Mouse (Mus musculus) lung, postnatal 0 days (tissue): Measurements from ENCODE around the gene Lrrk1. TPM values are rescaled to one million over a fixed set of nuclear protein-coding genes. Genes with fewer than 3 reads are reported as not detected.

Source experiments
- ATAC-seq: fragments of 200-750 bp; cut with Nextera tagmentation; 2 replicates; pipeline ENCODE4 v1.8.0; 2017; ENCODE audit warnings: moderate library complexity
- DNase-seq: peaks from one replicate; pipeline ENCODE4 v3.0.0-alpha.2; 2016; ENCODE audit warnings: low spot score
- H3K27ac ChIP-seq: fragments of 300-500 bp; sonication (generic); 2 replicates; pipeline ENCODE4 v1.5.1; 2014; ENCODE audit warnings: antibody characterized with exemption, mild to moderate bottlenecking, low read length, mixed read lengths
- H3K27me3 ChIP-seq: fragments of 300-500 bp; sonication (generic); replicated peaks from 2 replicates; pipeline ENCODE4 v1.6.1; 2014; ENCODE audit warnings: low read length, mixed read lengths; ENCODE audit not compliant: insufficient read depth
- H3K36me3 ChIP-seq: fragments of 300-500 bp; sonication (generic); 2 replicates; pipeline ENCODE4 v1.6.1; 2014; ENCODE audit warnings: low read length, mixed read lengths; ENCODE audit not compliant: insufficient read depth
- H3K4me1 ChIP-seq: fragments of 300-500 bp; sonication (generic); 2 replicates; pipeline ENCODE4 v1.6.1; 2014; ENCODE audit warnings: antibody characterized with exemption, low read depth, low read length, mixed read lengths; ENCODE audit not compliant: insufficient read depth
- H3K4me2 ChIP-seq: fragments of 300-500 bp; sonication (generic); replicated peaks from 2 replicates; pipeline ENCODE4 v1.6.1; 2014; ENCODE audit warnings: low read depth, mild to moderate bottlenecking, low read length, moderate library complexity, mixed read lengths
- H3K4me3 ChIP-seq: fragments of 300-500 bp; sonication (generic); 2 replicates; pipeline ENCODE4 v1.5.1; 2014; ENCODE audit warnings: low read depth, low read length
- H3K9ac ChIP-seq: fragments of 300-500 bp; sonication (generic); replicated peaks from 2 replicates; pipeline ENCODE4 v1.6.1; 2014; ENCODE audit warnings: low read depth, mild to moderate bottlenecking
- H3K9me3 ChIP-seq: fragments of 300-500 bp; sonication (generic); 2 replicates; pipeline ENCODE4 v1.6.1; 2016; ENCODE audit warnings: low read length, mixed read lengths
- CTCF ChIP-seq: IDR thresholded peaks from 2 replicates; pipeline ENCODE4 v1.5.1; 2016; ENCODE audit warnings: antibody characterized with exemption, mild to moderate bottlenecking
- EP300 ChIP-seq: IDR thresholded peaks from 2 replicates; pipeline ENCODE4 v1.6.1; 2016; ENCODE audit warnings: antibody characterized with exemption, mild to moderate bottlenecking, control low read depth
- WGBS: fragments of 180-500 bp; shearing (Covaris S2); extraction: QIAGEN DNeasy Blood & Tissue Kit; methylation state at CpG from one replicate; pipeline ENCODE4 v1.1.7; 2014; 5-methylcytosine and 5-hydroxymethylcytosine counted together
- polyA plus RNA-seq: library from polyadenylated mRNA; unstranded; fragments of >200 nt; fragmentation: Nextera tagmentation; extraction: Ambion mirVana; gene quantifications from 2 replicates; pipeline ENCODE4 v1.2.1, GENCODE M21; 2015

The Lrrk1 gene
- polyA plus RNA-seq, 1 experiment from 2014 or later, result 20.5 TPM

GRCm38 (mm10) chr7:66212887-66213286 is 175.3 kb downstream of the Lrrk1 start:
- Histone ChIP-seq H3K27ac (no peak overlapping the region), H3K9ac (no peak overlapping the region), H3K36me3 (no peaks in the 10 kb centered on the region), H3K9me3 (no peaks in the 10 kb centered on the region), H3K27me3 (no peaks in the 10 kb centered on the region), H3K4me1 (0 out of 2 replicates have a peak, but pooled peaks cover under 1% of the 10 kb centered on the region), H3K4me3 (no peak overlapping the region), H3K4me2 (no peak overlapping the region)
- DNase-seq (no peak), ATAC-seq (no peak)
- no peak for TF ChIP-seq CTCF
- TF ChIP-seq EP300, result no peak
- WGBS, result 93% methylated on average over 1 of the region's 1 CpGs

GRCm38 (mm10) chr7:66209920-66210319 is 178.2 kb downstream of the Lrrk1 start:
- H3K27ac ChIP-seq, result no peak overlapping the region
- H3K4me2 ChIP-seq, result no peak overlapping the region
- H3K4me1 ChIP-seq, result no peaks in the 10 kb centered on the region
- H3K36me3 ChIP-seq, result no peaks in the 10 kb centered on the region
- ATAC-seq, result no peak
- no peaks in the 10 kb centered on the region for H3K27me3 ChIP-seq
- H3K4me3 ChIP-seq, result no peak overlapping the region
- H3K9ac ChIP-seq, result no peak overlapping the region
- H3K9me3 ChIP-seq, result peaks cover 7% of the 10 kb centered on the region; the same call in 1 of the 2 replicates
- no peak for TF ChIP-seq CTCF
- TF ChIP-seq EP300, result no peak
- 75% methylated on average over 2 of the region's 2 CpGs for WGBS
- no peak for DNase-seq

GRCm38 (mm10) chr7:66201657-66202056 is 186.5 kb downstream of the Lrrk1 start:
- no peak overlapping the region for H3K4me3 ChIP-seq
- no peaks in the 10 kb centered on the region for H3K27me3 ChIP-seq
- 82% methylated on average over 2 of the region's 2 CpGs for WGBS
- no peak overlapping the region for H3K27ac ChIP-seq
- TF ChIP-seq EP300 (no peak), CTCF (no peak)
- H3K4me2 ChIP-seq, result no peak overlapping the region
- H3K9ac ChIP-seq, result no peak overlapping the region
- no peaks in the 10 kb centered on the region for H3K9me3 ChIP-seq
- ATAC-seq (no peak), DNase-seq (no peak)
- 0 out of 2 replicates have a peak, but pooled peaks cover 4% of the 10 kb centered on the region for H3K4me1 ChIP-seq
- no peaks in the 10 kb centered on the region for H3K36me3 ChIP-seq

GRCm38 (mm10) chr7:66200791-66201450 is 187.2 kb downstream of the Lrrk1 start:
- H3K27ac ChIP-seq, result no peak overlapping the region
- H3K4me1 ChIP-seq, result 0 out of 2 replicates have a peak, but pooled peaks cover 5% of the 10 kb centered on the region
- ATAC-seq (no peak), DNase-seq (no peak)
- no peaks in the 10 kb centered on the region for H3K36me3 ChIP-seq
- no peak overlapping the region for H3K4me2 ChIP-seq
- no peak overlapping the region for H3K4me3 ChIP-seq
- no peaks in the 10 kb centered on the region for H3K9me3 ChIP-seq
- 32% methylated on average over 8 of the region's 8 CpGs for WGBS
- TF ChIP-seq EP300 (no peak), CTCF (no peak)
- no peak overlapping the region for H3K9ac ChIP-seq
- no peaks in the 10 kb centered on the region for H3K27me3 ChIP-seq

GRCm38 (mm10) chr7:66200383-66200782 is 187.8 kb downstream of the Lrrk1 start:
- 72% methylated on average over 3 of the region's 3 CpGs for WGBS
- no peaks in the 10 kb centered on the region for H3K36me3 ChIP-seq
- H3K4me2 ChIP-seq, result no peak overlapping the region
- no peaks in the 10 kb centered on the region for H3K9me3 ChIP-seq
- 0 out of 2 replicates have a peak, but pooled peaks cover 5% of the 10 kb centered on the region for H3K4me1 ChIP-seq
- ATAC-seq (no peak), DNase-seq (no peak)
- no peak overlapping the region for H3K9ac ChIP-seq
- H3K27me3 ChIP-seq, result no peaks in the 10 kb centered on the region
- no peak overlapping the region for H3K4me3 ChIP-seq
- no peak overlapping the region for H3K27ac ChIP-seq
- no peak for TF ChIP-seq CTCF
- no peak for TF ChIP-seq EP300

- ATAC-seq, result peak; percentile 40
- no peak for TF ChIP-seq EP300
- TF ChIP-seq CTCF, result no peak
- no peak for DNase-seq
- no peaks in the 10 kb centered on the region for H3K9me3 ChIP-seq
- H3K4me3 ChIP-seq, result no peak overlapping the region
- H3K27me3 ChIP-seq, result no peaks in the 10 kb centered on the region
- H3K27ac ChIP-seq, result no peak overlapping the region
- 0 out of 2 replicates have a peak, but pooled peaks cover 5% of the 10 kb centered on the region for H3K4me1 ChIP-seq
- WGBS, result 61% methylated on average over 5 of the region's 5 CpGs
- no peaks in the 10 kb centered on the region for H3K36me3 ChIP-seq
- H3K4me2 ChIP-seq, result no peak overlapping the region
- H3K9ac ChIP-seq, result no peak overlapping the region
Measured at GRCm38 (mm10) chr7:66199391-66199831, 188.7 kb downstream of the Lrrk1 start.
